Mouse (Mus musculus) MEL (cell line): ENCODE data around the gene Foxn1. TPM values are rescaled to one million over a fixed set of nuclear protein-coding genes. Genes with fewer than 3 reads are reported as not detected.

ENCODE experiments used
- DNase-seq: peaks from one replicate; pipeline ENCODE4 v3.0.0; 2011; ENCODE audit warnings: low read depth, low spot score
- H3K27ac ChIP-seq: 2 replicates; pipeline ENCODE4 v1.5.1; 2012; ENCODE audit warnings: low read depth, mild to moderate bottlenecking, control low read depth, low read length, moderate library complexity; ENCODE audit not compliant: control insufficient read depth
- H3K27me3 ChIP-seq, 2 experiments: fragments of 150-350 bp in 1 of 2; sonication (generic) in 1 of 2; 2 replicates each; pipeline ENCODE4 v1.6.1; 2012; ENCODE audit warnings: low read length in 2 of 2, mild to moderate bottlenecking in 2 of 2, improper control_type of control experiment in 1 of 2, moderate library complexity in 1 of 2; ENCODE audit not compliant: insufficient read depth in 2 of 2, control insufficient read depth in 1 of 2
- H3K36me3 ChIP-seq, 2 experiments: 2 replicates each; pipeline ENCODE4 v1.6.1; 2012 to 2014; ENCODE audit warnings: low read length in 2 of 2, improper control_type of control experiment in 1 of 2, inconsistent platforms in 1 of 2, mild to moderate bottlenecking in 1 of 2; ENCODE audit not compliant: insufficient read depth in 2 of 2, control insufficient read depth in 1 of 2
- H3K4me1 ChIP-seq, 2 experiments: fragments of 150-350 bp in 1 of 2; sonication (generic) in 1 of 2; 2 replicates each; pipeline ENCODE4 v1.6.1; 2012; ENCODE audit warnings: low read length in 2 of 2, improper control_type of control experiment in 1 of 2, mild to moderate bottlenecking in 1 of 2; ENCODE audit not compliant: insufficient read depth in 2 of 2, control insufficient read depth in 1 of 2
- H3K4me3 ChIP-seq, 2 experiments: fragments of 150-350 bp in 1 of 2; sonication (generic) in 1 of 2; 2 replicates each; pipeline ENCODE4 v1.5.1; 2012; ENCODE audit warnings: low read depth in 2 of 2, low read length in 2 of 2, mild to moderate bottlenecking in 2 of 2, moderate library complexity in 2 of 2, control low read depth in 1 of 2, improper control_type of control experiment in 1 of 2; ENCODE audit not compliant: control insufficient read depth in 1 of 2, insufficient read depth in 1 of 2
- H3K79me2 ChIP-seq: 2 replicates; pipeline ENCODE4 v1.6.1; 2012; ENCODE audit warnings: mild to moderate bottlenecking, low read length, moderate library complexity; ENCODE audit not compliant: control insufficient read depth, poor library complexity, insufficient read depth
- H3K9ac ChIP-seq: 2 replicates; pipeline ENCODE4 v1.6.1; 2012; ENCODE audit warnings: low read depth, mild to moderate bottlenecking, control low read depth, low read length, moderate library complexity; ENCODE audit not compliant: control insufficient read depth, poor library complexity, severe bottlenecking
- H3K9me3 ChIP-seq: fragments of 150-350 bp; sonication (generic); replicated peaks from 2 replicates; pipeline ENCODE4 v1.6.1; 2012; ENCODE audit warnings: mild to moderate bottlenecking, low read length, improper control_type of control experiment, moderate library complexity; ENCODE audit not compliant: insufficient read depth
- ELF1 ChIP-seq: IDR thresholded peaks from 2 replicates; pipeline ENCODE4 v1.6.1; 2014; ENCODE audit warnings: low read depth, mild to moderate bottlenecking, inconsistent platforms, low read length, improper control_type of control experiment, moderate library complexity
- EP300 ChIP-seq, 2 experiments: IDR thresholded peaks; 2 replicates each; pipeline ENCODE4 v1.6.1; 2011; ENCODE audit warnings: improper control_type of control experiment in 2 of 2, low read length in 2 of 2, low read depth in 1 of 2, mild to moderate bottlenecking in 1 of 2
- ETS1 ChIP-seq: IDR thresholded peaks from 2 replicates; pipeline ENCODE4 v1.6.1; 2012; ENCODE audit warnings: low read depth, mild to moderate bottlenecking, inconsistent platforms, low read length, improper control_type of control experiment, moderate library complexity
- JUND ChIP-seq: IDR thresholded peaks from 2 replicates; pipeline ENCODE4 v1.6.1; 2011; ENCODE audit warnings: low read depth, mild to moderate bottlenecking, improper control_type of control experiment, low read length
- MAFK ChIP-seq: IDR thresholded peaks from 2 replicates; pipeline ENCODE4 v1.6.1; 2011; ENCODE audit warnings: low read depth, mild to moderate bottlenecking, low read length, improper control_type of control experiment, borderline replicate concordance
- MAX ChIP-seq: IDR thresholded peaks from 2 replicates; pipeline ENCODE4 v1.6.1; 2011; ENCODE audit warnings: low read length, improper control_type of control experiment
- MXI1 ChIP-seq: IDR thresholded peaks from 2 replicates; pipeline ENCODE4 v1.6.1; 2011; ENCODE audit warnings: mild to moderate bottlenecking, low read depth, low read length, improper control_type of control experiment
- NELFE ChIP-seq: IDR thresholded peaks from 2 replicates; pipeline ENCODE4 v1.6.1; 2011; ENCODE audit warnings: low read depth, low read length, improper control_type of control experiment
- NRF1 ChIP-seq: IDR thresholded peaks from 2 replicates; pipeline ENCODE4 v1.6.1; 2014; ENCODE audit warnings: low read depth, mild to moderate bottlenecking, inconsistent platforms, low read length, improper control_type of control experiment, moderate library complexity; ENCODE audit not compliant: poor library complexity, insufficient read depth, severe bottlenecking
- POLR2AphosphoS5 ChIP-seq: IDR thresholded peaks from 2 replicates; pipeline ENCODE4 v1.6.1; 2012; ENCODE audit warnings: low read depth, borderline replicate concordance, mild to moderate bottlenecking, inconsistent platforms, low read length, moderate library complexity, mixed read lengths
- RCOR1 ChIP-seq: IDR thresholded peaks from 2 replicates; pipeline ENCODE4 v1.6.1; 2012; ENCODE audit warnings: low read depth, mild to moderate bottlenecking, inconsistent platforms, low read length, improper control_type of control experiment
- TCF12 ChIP-seq: IDR thresholded peaks from 2 replicates; pipeline ENCODE4 v1.6.1; 2014; ENCODE audit warnings: low read depth, mild to moderate bottlenecking, inconsistent platforms, low read length, improper control_type of control experiment, moderate library complexity
- UBTF ChIP-seq: IDR thresholded peaks from 2 replicates; pipeline ENCODE4 v1.6.1; 2012; ENCODE audit warnings: low read depth, mild to moderate bottlenecking, inconsistent platforms, low read length, improper control_type of control experiment, moderate library complexity, borderline replicate concordance; ENCODE audit not compliant: insufficient read depth
- ZC3H11A ChIP-seq: IDR thresholded peaks from 2 replicates; pipeline ENCODE4 v1.6.1; 2012; ENCODE audit warnings: low read depth, mild to moderate bottlenecking, inconsistent platforms, low read length, improper control_type of control experiment
- polyA plus RNA-seq, 2 experiments: library from polyadenylated mRNA; stranded (reverse) in 1 of 2; unstranded in 1 of 2; fragments of >175 nt in 1 of 2; fragments of >200 nt in 1 of 2; gene quantifications; 2 replicates each; pipeline versions ENCODE4 v1.2.1 to v1.2.4; 2012; ENCODE audit warnings: low replicate concordance in 2 of 2, low read depth in 1 of 2; ENCODE audit not compliant: insufficient read length in 2 of 2, insufficient read depth in 1 of 2, missing spikeins in 1 of 2
- total RNA-seq: library from RNA; depleted of rRNA; stranded (reverse); fragments of 300-350 nt; gene quantifications from 2 replicates; pipeline ENCODE4 v1.2.3, GENCODE M21; 2012

Gene Foxn1
- total and polyA plus RNA-seq, 3 experiments: not detected

DNA sequence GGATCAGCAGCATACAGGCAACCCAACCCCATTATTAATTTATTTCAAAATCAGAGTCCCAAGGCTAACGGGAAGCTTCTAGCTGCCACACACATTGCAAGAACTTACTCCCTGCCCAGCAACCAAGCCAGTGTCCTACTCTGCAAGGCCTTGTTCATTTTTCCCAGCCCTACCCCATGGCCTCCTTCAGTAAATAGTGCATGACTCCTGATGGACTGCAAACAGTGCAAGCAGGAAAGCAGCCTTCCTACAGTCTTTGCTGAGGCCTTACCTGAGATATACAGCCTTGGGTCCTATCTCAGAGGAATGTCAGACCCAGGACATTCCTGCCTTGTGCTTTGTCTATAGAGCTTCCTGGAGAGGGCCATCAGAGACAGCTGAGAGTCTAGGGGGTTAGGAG, 39.2 kb upstream of the Foxn1 start:
- Histone ChIP-seq H3K79me2 (no peaks in the 10 kb centered on the region), H3K9me3 (no peaks in the 10 kb centered on the region), H3K4me1 (peaks cover 0 to 8% of the 10 kb centered on the region in 2 experiments; a peak in 3 of 4 replicates), H3K27me3 (peaks cover 3 to 9% of the 10 kb centered on the region in 2 experiments; a peak in 2 of 4 replicates), H3K4me3 (no peak overlapping the region), H3K9ac (no peak overlapping the region), H3K27ac (no peak overlapping the region), H3K36me3 (peaks cover 0 to 11% of the 10 kb centered on the region in 2 experiments; a peak in 2 of 4 replicates)
- DNase-seq: no peak
- TF ChIP-seq MAX: no peak
- no peak for TF ChIP-seq ELF1
- TF ChIP-seq JUND: no peak
- TF ChIP-seq EP300 (IDR thresholded peaks at IDR 0.05; ENCODE audit: low read depth in 1 of 2, low read length in 2 of 2): no peak
- TF ChIP-seq ETS1: no peak
- TF ChIP-seq POLR2AphosphoS5: no peak
- TF ChIP-seq NRF1: no peak

DNA sequence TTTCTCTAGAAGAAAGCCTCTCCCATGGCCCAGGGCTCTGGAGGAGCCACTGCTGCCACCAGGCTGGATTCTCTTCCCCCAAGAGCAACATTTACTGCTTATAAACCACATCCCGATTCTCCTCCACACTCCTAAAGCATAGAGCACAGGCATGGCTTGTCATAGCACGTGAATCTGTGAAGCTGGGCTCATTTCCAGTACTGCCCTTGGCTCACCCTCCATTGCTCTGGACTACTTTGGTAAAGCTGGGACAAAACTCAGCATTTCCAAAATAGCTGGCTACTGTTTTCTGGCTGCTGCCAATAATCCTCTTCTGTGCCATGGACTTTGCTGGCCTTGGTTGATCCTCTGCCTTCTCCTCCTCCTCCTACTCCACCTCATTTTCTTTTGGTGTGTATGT, 38.0 kb upstream of the Foxn1 start:
- TF ChIP-seq NELFE (no peak), MAX (no peak), MXI1 (no peak), ETS1 (no peak), RCOR1 (no peak), UBTF (no peak), ZC3H11A (no peak)
- TF ChIP-seq, all 39 proteins: peak for 0
- peaks cover 3 to 9% of the 10 kb centered on the region in 2 experiments; a peak in 2 of 4 replicates for H3K27me3 ChIP-seq
- H3K4me3 ChIP-seq: no peak overlapping the region
- no peak overlapping the region for H3K27ac ChIP-seq
- no peak for DNase-seq
- no peaks in the 10 kb centered on the region for H3K9me3 ChIP-seq
- H3K4me1 ChIP-seq: peaks cover 0 to 11% of the 10 kb centered on the region in 2 experiments; a peak in 3 of 4 replicates
- H3K36me3 ChIP-seq: peaks cover 0 to 9% of the 10 kb centered on the region in 2 experiments; a peak in 2 of 4 replicates
- H3K79me2 ChIP-seq: no peaks in the 10 kb centered on the region
- H3K9ac ChIP-seq: no peak overlapping the region

- Histone ChIP-seq H3K4me3 (no peak within 1 kb of the TSS), H3K9ac (no peak within 1 kb of the TSS), H3K9me3 (no peaks in the 10 kb centered on the region), H3K27me3 (peaks cover 3 to 9% of the 10 kb centered on the region in 2 experiments; a peak in 2 of 4 replicates), H3K27ac (no peak within 1 kb of the TSS), H3K4me1 (peaks cover 0 to 11% of the 10 kb centered on the region in 2 experiments; a peak in 2 of 4 replicates), H3K36me3 (peaks cover 0 to 9% of the 10 kb centered on the region in 2 experiments; a peak in 2 of 4 replicates), H3K79me2 (no peaks in the 10 kb centered on the region)
- TF ChIP-seq RCOR1 (no peak), EP300 (IDR thresholded peaks at IDR 0.05; ENCODE audit: low read depth in 1 of 2, low read length in 2 of 2) (no peak), TCF12 (no peak), POLR2AphosphoS5 (no peak), MAFK (no peak), ELF1 (no peak)
- no peak for DNase-seq
These were observed 35.9 kb upstream of the Foxn1 start, which contains the start of gene Slc13a2 for GRCm38 (mm10) chr11:78422055-78422819. TSS of gene Slc13a2 (minus strand) at chr11:78422217.
